Mouse (Mus musculus) CH12.LX (cell line): Measurements from ENCODE around the gene Dgka. TPM values are rescaled to one million over a fixed set of nuclear protein-coding genes. Genes with fewer than 3 reads are reported as not detected.

ENCODE experiments used
- DNase-seq: peaks from one replicate; pipeline ENCODE4 v3.0.0-alpha.2; 2013; ENCODE audit errors: extremely low read depth
- H3K27ac ChIP-seq: 2 replicates; pipeline ENCODE4 v1.5.1; 2012; ENCODE audit warnings: low read depth, mild to moderate bottlenecking, control low read depth, moderate library complexity; ENCODE audit not compliant: insufficient read depth
- H3K27me3 ChIP-seq: replicated peaks from 2 replicates; pipeline ENCODE3; 2012; ENCODE audit warnings: inconsistent platforms
- H3K36me3 ChIP-seq, 2 experiments: replicated peaks in 1 of 2; 2 replicates each; pipeline versions ENCODE3 to v1.6.1; 2012; ENCODE audit warnings: inconsistent platforms in 1 of 2, low read length in 1 of 2, mild to moderate bottlenecking in 1 of 2, mixed read lengths in 1 of 2, moderate library complexity in 1 of 2; ENCODE audit not compliant: control insufficient read depth in 1 of 2, insufficient read depth in 1 of 2
- H3K4me1 ChIP-seq, 2 experiments: 2 replicates each; pipeline ENCODE4 v1.6.1; 2012; ENCODE audit warnings: inconsistent platforms in 1 of 2, moderate library complexity in 1 of 2; ENCODE audit not compliant: insufficient read depth in 2 of 2, control insufficient read depth in 1 of 2
- H3K4me2 ChIP-seq: 2 replicates; pipeline ENCODE4 v1.6.1; 2012; ENCODE audit warnings: low read depth, mild to moderate bottlenecking, control low read depth; ENCODE audit not compliant: poor library complexity, insufficient read depth, severe bottlenecking
- H3K4me3 ChIP-seq, 3 experiments: fragments of 150-350 bp in 1 of 3; sonication (generic) in 1 of 3; replicated peaks in 1 of 3; 2 replicates each; pipeline versions ENCODE3 to v1.5.1; 2011 to 2012; ENCODE audit warnings: low read depth in 2 of 3, low read length in 2 of 3, mild to moderate bottlenecking in 2 of 3, moderate library complexity in 2 of 3, control low read depth in 1 of 3, improper control_type of control experiment in 1 of 3, inconsistent platforms in 1 of 3, mixed read lengths in 1 of 3; ENCODE audit not compliant: poor library complexity in 1 of 3
- H3K79me2 ChIP-seq: replicated peaks from 2 replicates; pipeline ENCODE4 v1.6.1; 2012; ENCODE audit warnings: mild to moderate bottlenecking, moderate library complexity; ENCODE audit not compliant: control insufficient read depth, poor library complexity, insufficient read depth, severe bottlenecking; ENCODE audit errors: extremely low read depth
- H3K9ac ChIP-seq: 2 replicates; pipeline ENCODE4 v1.6.1; 2012; ENCODE audit warnings: low read depth, mild to moderate bottlenecking, control low read depth, moderate library complexity; ENCODE audit not compliant: insufficient read depth
- H3K9me3 ChIP-seq: replicated peaks from 2 replicates; pipeline ENCODE3; 2012; ENCODE audit warnings: low read length, inconsistent platforms, mixed read lengths
- BHLHE40 ChIP-seq: IDR thresholded peaks from 2 replicates; pipeline ENCODE4 v1.6.1; 2011; ENCODE audit warnings: mild to moderate bottlenecking, low read depth, low read length, improper control_type of control experiment
- CHD1 ChIP-seq: IDR thresholded peaks from 2 replicates; pipeline ENCODE4 v1.6.1; 2012; ENCODE audit warnings: low read depth, low read length, improper control_type of control experiment, inconsistent platforms
- CTCF ChIP-seq, 2 experiments: IDR thresholded peaks in 1 of 2; conservative IDR thresholded peaks in 1 of 2; 2 replicates each; pipeline ENCODE4 v1.5.1; 2011 to 2012; ENCODE audit warnings: low read depth in 2 of 2, low read length in 2 of 2, improper control_type of control experiment in 1 of 2, inconsistent platforms in 1 of 2, mild to moderate bottlenecking in 1 of 2, moderate library complexity in 1 of 2
- E2F4 ChIP-seq: IDR thresholded peaks from 2 replicates; pipeline ENCODE4 v1.6.1; 2011; ENCODE audit warnings: low read depth, low read length, improper control_type of control experiment; ENCODE audit not compliant: insufficient replicate concordance
- ELF1 ChIP-seq: IDR thresholded peaks from 2 replicates; pipeline ENCODE4 v1.6.1; 2014; ENCODE audit warnings: low read depth, mild to moderate bottlenecking, inconsistent platforms, low read length, improper control_type of control experiment
- EP300 ChIP-seq: IDR thresholded peaks from 2 replicates; pipeline ENCODE4 v1.6.1; 2011; ENCODE audit warnings: low read length, improper control_type of control experiment
- ETS1 ChIP-seq: conservative IDR thresholded peaks from 2 replicates; pipeline ENCODE4 v1.6.1; 2012; ENCODE audit warnings: low read depth, mild to moderate bottlenecking, inconsistent platforms, low read length, improper control_type of control experiment, moderate library complexity
- HCFC1 ChIP-seq: IDR thresholded peaks from 2 replicates; pipeline ENCODE4 v1.6.1; 2012; ENCODE audit warnings: low read depth, mild to moderate bottlenecking, inconsistent platforms, low read length, improper control_type of control experiment
- IRF4 ChIP-seq: IDR thresholded peaks from 2 replicates; pipeline ENCODE4 v1.6.1; 2014; ENCODE audit warnings: low read depth, mild to moderate bottlenecking, inconsistent platforms, low read length, improper control_type of control experiment
- JUN ChIP-seq: IDR thresholded peaks from 2 replicates; pipeline ENCODE4 v1.6.1; 2011; ENCODE audit warnings: low read depth, mild to moderate bottlenecking, low read length, improper control_type of control experiment, moderate library complexity; ENCODE audit not compliant: insufficient read depth
- JUND ChIP-seq: conservative IDR thresholded peaks from 2 replicates; pipeline ENCODE4 v1.6.1; 2011; ENCODE audit warnings: low read depth, low read length, improper control_type of control experiment
- KAT2A ChIP-seq: IDR thresholded peaks from 2 replicates; pipeline ENCODE4 v1.6.1; 2012; ENCODE audit warnings: low read length, improper control_type of control experiment, inconsistent platforms; ENCODE audit not compliant: insufficient replicate concordance
- MAX ChIP-seq: IDR thresholded peaks from 2 replicates; pipeline ENCODE4 v1.6.1; 2011; ENCODE audit warnings: low read length, improper control_type of control experiment
- MEF2A ChIP-seq: IDR thresholded peaks from 2 replicates; pipeline ENCODE4 v1.6.1; 2014; ENCODE audit warnings: low read depth, mild to moderate bottlenecking, inconsistent platforms, low read length, improper control_type of control experiment, borderline replicate concordance
- MXI1 ChIP-seq: IDR thresholded peaks from 2 replicates; pipeline ENCODE4 v1.6.1; 2011; ENCODE audit warnings: mild to moderate bottlenecking, low read depth, low read length, improper control_type of control experiment
- MYC ChIP-seq: IDR thresholded peaks from 2 replicates; pipeline ENCODE4 v1.6.1; 2011; ENCODE audit warnings: low read depth, mild to moderate bottlenecking, improper control_type of control experiment, low read length
- NRF1 ChIP-seq: IDR thresholded peaks from 2 replicates; pipeline ENCODE4 v1.6.1; 2014; ENCODE audit warnings: low read depth, mild to moderate bottlenecking, inconsistent platforms, low read length, improper control_type of control experiment, moderate library complexity
- POLR2AphosphoS2 ChIP-seq: IDR thresholded peaks from 2 replicates; pipeline ENCODE4 v1.6.1; 2011; ENCODE audit warnings: low read depth, low read length, improper control_type of control experiment
- RCOR1 ChIP-seq: conservative IDR thresholded peaks from 2 replicates; pipeline ENCODE4 v1.6.1; 2012; ENCODE audit warnings: low read depth, mild to moderate bottlenecking, inconsistent platforms, low read length, improper control_type of control experiment
- TBP ChIP-seq: conservative IDR thresholded peaks from 2 replicates; pipeline ENCODE4 v1.6.1; 2011; ENCODE audit warnings: low read depth, low read length, improper control_type of control experiment
- USF1 ChIP-seq: IDR thresholded peaks from 2 replicates; pipeline ENCODE4 v1.6.1; 2014; ENCODE audit warnings: low read depth, mild to moderate bottlenecking, inconsistent platforms, low read length, improper control_type of control experiment
- USF2 ChIP-seq: conservative IDR thresholded peaks from 2 replicates; pipeline ENCODE4 v1.6.1; 2011; ENCODE audit warnings: low read depth, low read length, improper control_type of control experiment
- ZC3H11A ChIP-seq: IDR thresholded peaks from 2 replicates; pipeline ENCODE4 v1.6.1; 2012; ENCODE audit warnings: low read depth, mild to moderate bottlenecking, inconsistent platforms, low read length, improper control_type of control experiment
- ZMIZ1 ChIP-seq: IDR thresholded peaks from 2 replicates; pipeline ENCODE4 v1.6.1; 2012; ENCODE audit warnings: low read depth, mild to moderate bottlenecking, inconsistent platforms, low read length, improper control_type of control experiment
- dilution Hi-C: fragments of 300-500 bp; cut with MboI; formaldehyde crosslinking; loops from 2 replicates; pipeline ENCODE4 v1.14.3; 2020; ENCODE audit warnings: low sequenced_read_pairs; ENCODE audit not compliant: extremely low pct_unique_long_range_greater_than_20kb, extremely low pct_ligation_motif_present
- in situ Hi-C: fragments of 300-500 bp; cut with MboI; formaldehyde crosslinking; loops from 3 replicates; pipeline ENCODE4 v1.14.3; 2019; ENCODE audit warnings: low sequenced_read_pairs, low pct_ligation_motif_present, low pct_unique_long_range_greater_than_20kb, mixed read lengths
- polyA plus RNA-seq: library from polyadenylated mRNA; unstranded; fragments of >175 nt; gene quantifications from 2 replicates; pipeline ENCODE4 v1.2.1, GENCODE M21; 2012; ENCODE audit warnings: low read depth; ENCODE audit not compliant: insufficient read length
- total RNA-seq, 2 experiments: library from RNA; depleted of rRNA; stranded (reverse); fragments of 300-350 nt in 1 of 2; fragments of >200 nt in 1 of 2; gene quantifications; 2 replicates each; pipeline ENCODE4 v1.2.3; 2012 to 2014

Gene Dgka
- total and polyA plus RNA-seq, 3 experiments, result 3.4 to 9.0 (median 6.6) TPM

DNA sequence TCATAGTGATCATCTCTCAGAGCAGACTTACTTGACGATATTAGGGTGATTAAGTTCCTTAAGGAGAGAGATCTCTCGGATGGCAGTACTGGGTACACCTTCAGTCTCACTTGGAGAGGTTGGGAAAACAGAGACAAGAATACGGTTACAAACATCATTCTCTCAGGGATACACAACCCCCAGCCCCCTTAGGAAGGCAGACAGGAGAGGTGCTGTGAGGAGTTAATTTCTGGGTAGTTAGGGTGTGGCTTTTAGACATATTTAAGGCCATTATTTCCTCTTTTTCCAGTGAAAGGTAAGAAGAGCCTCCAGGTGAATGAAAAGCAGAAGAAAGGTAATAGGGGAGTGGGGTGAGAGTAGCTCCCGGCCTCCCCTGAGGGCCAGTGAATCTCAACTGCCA is 40.8 kb downstream of the Dgka start, which contains the start of gene Pmel:
TSS of gene Pmel (plus strand) at position 301 of the 400 bp plus-strand sequence.
- TF ChIP-seq ELF1, result no peak
- TF ChIP-seq E2F4, result no peak
- TF ChIP-seq HCFC1, result no peak
- no peak for TF ChIP-seq CHD1
- TF ChIP-seq USF1, result no peak
- no peak for TF ChIP-seq ZMIZ1
- TF ChIP-seq CTCF (conservative IDR thresholded peaks at IDR 0.05 in 1 of 2, IDR thresholded peaks at IDR 0.05 in 1 of 2; ENCODE audit: low read depth in 2 of 2, low read length in 2 of 2), result no peak
- no peak for TF ChIP-seq IRF4
- TF ChIP-seq KAT2A, result no peak
- no peak for TF ChIP-seq MXI1
- TF ChIP-seq EP300, result no peak
- TF ChIP-seq JUN, result no peak
- no peak for TF ChIP-seq BHLHE40
- TF ChIP-seq MAX, result no peak
- TF ChIP-seq ZC3H11A, result no peak
- TF ChIP-seq RCOR1, result no peak
- no peak for TF ChIP-seq MYC
- TF ChIP-seq TBP, result no peak
- no peak for TF ChIP-seq USF2
- TF ChIP-seq JUND, result no peak
- dilution Hi-C loops, result no loop called here

DNA sequence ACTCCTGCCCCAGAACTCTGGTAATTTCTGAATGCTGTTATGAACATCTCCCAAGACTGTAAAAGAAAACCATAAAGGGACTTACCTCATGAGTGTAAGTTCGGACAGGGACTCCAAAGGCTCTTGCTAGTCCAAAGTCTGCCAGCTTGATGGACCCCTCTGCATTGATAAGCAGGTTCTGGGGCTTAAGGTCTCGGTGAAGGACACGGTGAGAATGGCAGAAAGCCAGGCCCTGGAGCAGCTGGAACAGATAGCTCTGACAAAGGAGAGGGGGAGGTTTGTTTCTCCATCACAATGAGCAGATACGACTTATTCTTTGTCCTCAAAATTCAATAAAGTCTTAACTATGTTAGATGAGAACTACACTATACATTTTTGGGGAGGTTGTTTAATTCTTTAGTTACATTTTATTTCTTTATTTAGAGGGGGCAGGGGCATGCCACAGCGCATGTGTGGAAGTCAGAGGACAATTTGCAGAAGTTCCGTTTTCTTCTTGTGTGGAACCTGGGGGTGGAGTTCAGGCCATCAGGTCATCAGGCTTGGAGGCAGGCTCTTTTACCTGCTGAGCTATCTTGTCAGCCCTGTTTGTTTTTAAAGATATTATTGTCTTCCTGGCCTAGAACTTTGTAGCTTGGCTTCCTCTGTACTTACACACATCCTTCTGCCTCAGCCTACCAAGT is 42.2 kb downstream of the Dgka start:
- in situ Hi-C loops, result no loop called here
- Histone ChIP-seq H3K4me3 (peak overlapping the region in 1 of 3 experiments; percentile 30), H3K9me3 (no peaks in the 10 kb centered on the region), H3K27ac (no peak overlapping the region), H3K4me1 (peaks cover 3 to 54% of the 10 kb centered on the region in 2 experiments; a peak in 3 of 4 replicates), H3K4me2 (0 out of 2 replicates have a peak overlapping the region, but pooled peaks have one; percentile 8)
- dilution Hi-C loops, result no loop called here
- DNase-seq, result peak; percentile 44
- TF ChIP-seq TBP (no peak), RCOR1 (no peak), MEF2A (no peak), USF1 (no peak), IRF4 (no peak), NRF1 (peak; percentile 49; the same call in 1 of the 2 replicates), POLR2AphosphoS2 (no peak), ETS1 (no peak)
- TF ChIP-seq, all 38 proteins: peak for 1
- H3K79me2 ChIP-seq, result peaks cover 22% of the 10 kb centered on the region
- peaks cover 41 to 53% of the 10 kb centered on the region in 2 experiments for H3K36me3 ChIP-seq
- H3K9ac ChIP-seq, result no peak overlapping the region
- no peaks in the 10 kb centered on the region for H3K27me3 ChIP-seq

More for the DNA sequence above, 40.8 kb downstream of the Dgka start, which contains the start of gene Pmel:
- Histone ChIP-seq H3K27ac (peak within 1 kb of the TSS; percentile 52), H3K9me3 (no peaks in the 10 kb centered on the region), H3K9ac (peak within 1 kb of the TSS; percentile 98), H3K79me2 (peaks cover 22% of the 10 kb centered on the region), H3K4me3 (peak within 1 kb of the TSS; percentile 77 to 90 (median 80)), H3K36me3 (peaks cover 35 to 41% of the 10 kb centered on the region in 2 experiments), H3K4me1 (peaks cover 3 to 42% of the 10 kb centered on the region in 2 experiments; a peak in 3 of 4 replicates), H3K27me3 (no peaks in the 10 kb centered on the region), H3K4me2 (peak within 1 kb of the TSS; percentile 91)
- DNase-seq, result no peak
- in situ Hi-C loops, result no loop called here
